Mouse (Mus musculus) embryonic facial prominence, embryonic 15.5 days (tissue): Measurements from ENCODE around the gene Gm8024. TPM values are rescaled to one million over a fixed set of nuclear protein-coding genes. Genes with fewer than 3 reads are reported as not detected.
"Not testable (repeated sequence)": the region's sequence is repeated elsewhere in the genome, so short reads cannot be mapped to it uniquely, and the experiment has no call there.

ENCODE experiments used
- ATAC-seq: fragments of 200-750 bp; cut with Nextera tagmentation; 2 replicates; pipeline ENCODE4 v1.8.0; 2017; ENCODE audit warnings: low read depth, moderate TSS enrichment; ENCODE audit not compliant: insufficient number of reproducible peaks, low FRiP score, low TSS enrichment
- H3K27ac ChIP-seq: fragments of 300-500 bp; sonication (generic); replicated peaks from 2 replicates; pipeline ENCODE4 v1.5.1; 2015; ENCODE audit warnings: mild to moderate bottlenecking, inconsistent platforms
- H3K27me3 ChIP-seq: fragments of 300-500 bp; sonication (generic); 2 replicates; pipeline ENCODE4 v1.6.1; 2015; ENCODE audit warnings: inconsistent platforms
- H3K36me3 ChIP-seq: fragments of 300-500 bp; sonication (generic); 2 replicates; pipeline ENCODE4 v1.6.1; 2015; ENCODE audit warnings: mild to moderate bottlenecking, inconsistent platforms
- H3K4me1 ChIP-seq: fragments of 300-500 bp; sonication (generic); 2 replicates; pipeline ENCODE4 v1.6.1; 2015; ENCODE audit warnings: inconsistent platforms
- H3K4me2 ChIP-seq: fragments of 300-500 bp; sonication (generic); replicated peaks from 2 replicates; pipeline ENCODE4 v1.6.1; 2015; ENCODE audit warnings: mild to moderate bottlenecking, inconsistent platforms
- H3K4me3 ChIP-seq: fragments of 300-500 bp; sonication (generic); replicated peaks from 2 replicates; pipeline ENCODE4 v1.5.1; 2015; ENCODE audit warnings: mild to moderate bottlenecking, inconsistent platforms
- H3K9ac ChIP-seq: fragments of 300-500 bp; sonication (generic); 2 replicates; pipeline ENCODE4 v1.6.1; 2015; ENCODE audit warnings: inconsistent platforms
- H3K9me3 ChIP-seq: fragments of 300-500 bp; sonication (generic); replicated peaks from 2 replicates; pipeline ENCODE4 v1.6.1; 2016; ENCODE audit warnings: inconsistent platforms
- WGBS: fragments of 180-500 bp; shearing (Covaris S2); methylation state at CpG from one replicate; pipeline ENCODE4 v1.1.7; 2015; 5-methylcytosine and 5-hydroxymethylcytosine counted together
- polyA plus RNA-seq: library from polyadenylated mRNA; unstranded; fragments of >200 nt; fragmentation: Nextera tagmentation; extraction: Ambion mirVana; gene quantifications from 2 replicates; pipeline ENCODE4 v1.2.1, GENCODE M21; 2015

Gene Gm8024
- not detected in 2 replicates for polyA plus RNA-seq

GRCm38 (mm10) chr14:42524182-42524581 is at the start of gene Gm8024:
TSS of gene Gm8024 (minus strand) at chr14:42524282.
- H3K9me3 ChIP-seq, H3K27me3 ChIP-seq, H3K36me3 ChIP-seq, ATAC-seq, H3K4me1 ChIP-seq, H3K27ac ChIP-seq, H3K4me3 ChIP-seq, H3K4me2 ChIP-seq, H3K9ac ChIP-seq: not testable (repeated sequence)
- WGBS, result 100% methylated on average over 1 of the region's 3 CpGs

GRCm38 (mm10) chr14:42543170-42543701 is 19.2 kb upstream of the Gm8024 start:
- not testable (repeated sequence) for H3K4me3 ChIP-seq, H3K9me3 ChIP-seq, H3K4me1 ChIP-seq, H3K9ac ChIP-seq, H3K4me2 ChIP-seq, ATAC-seq, H3K27me3 ChIP-seq, H3K36me3 ChIP-seq, H3K27ac ChIP-seq
- WGBS, result 7% methylated on average over 28 of the region's 31 CpGs

GRCm38 (mm10) chr14:42542316-42543169 is 18.5 kb upstream of the Gm8024 start:
- not testable (repeated sequence) for H3K4me3 ChIP-seq, H3K27me3 ChIP-seq, H3K4me1 ChIP-seq, H3K4me2 ChIP-seq, H3K9ac ChIP-seq, H3K9me3 ChIP-seq, H3K36me3 ChIP-seq, ATAC-seq, H3K27ac ChIP-seq
- 24% methylated on average over 22 of the region's 29 CpGs for WGBS

- H3K9ac ChIP-seq, H3K4me2 ChIP-seq, ATAC-seq, H3K4me3 ChIP-seq, H3K36me3 ChIP-seq, H3K4me1 ChIP-seq, H3K9me3 ChIP-seq, H3K27ac ChIP-seq, H3K27me3 ChIP-seq: not testable (repeated sequence)
- WGBS, result 90% methylated on average over 2 of the region's 3 CpGs
Measured at GRCm38 (mm10) chr14:42502249-42502648, 21.8 kb downstream of the Gm8024 start, which contains the start of gene Gm8020. TSS of gene Gm8020 (minus strand) at chr14:42502349.

Other genes starting within 250 kb of the Gm8024 start
- gene Gm9611, start 226.9 kb downstream of the Gm8024 start, polyA plus RNA-seq, result not detected in 2 replicates
- not detected in 2 replicates for gene Gm7995, start 214.1 kb downstream of the Gm8024 start, polyA plus RNA-seq
- not detected in 2 replicates for gene Gm8005, start 84.6 kb downstream of the Gm8024 start, polyA plus RNA-seq
- gene Gm8011, start 60.4 kb downstream of the Gm8024 start, polyA plus RNA-seq, result not detected in 2 replicates
- not detected in 2 replicates for gene Gm8020, start 21.9 kb downstream of the Gm8024 start, polyA plus RNA-seq
- not detected in 2 replicates for gene Gm17124, start 75.6 kb upstream of the Gm8024 start, polyA plus RNA-seq
- not detected in 2 replicates for gene Gm3633, start 117.6 kb upstream of the Gm8024 start, polyA plus RNA-seq
- gene Gm10378, start 131.7 kb upstream of the Gm8024 start, polyA plus RNA-seq, result not detected in 2 replicates
- not detected in 2 replicates for gene Gm3015, start 244.5 kb upstream of the Gm8024 start, polyA plus RNA-seq